Comparison of ENCODE assay signal across 9 mouse cellular contexts in the genomic region with DNA sequence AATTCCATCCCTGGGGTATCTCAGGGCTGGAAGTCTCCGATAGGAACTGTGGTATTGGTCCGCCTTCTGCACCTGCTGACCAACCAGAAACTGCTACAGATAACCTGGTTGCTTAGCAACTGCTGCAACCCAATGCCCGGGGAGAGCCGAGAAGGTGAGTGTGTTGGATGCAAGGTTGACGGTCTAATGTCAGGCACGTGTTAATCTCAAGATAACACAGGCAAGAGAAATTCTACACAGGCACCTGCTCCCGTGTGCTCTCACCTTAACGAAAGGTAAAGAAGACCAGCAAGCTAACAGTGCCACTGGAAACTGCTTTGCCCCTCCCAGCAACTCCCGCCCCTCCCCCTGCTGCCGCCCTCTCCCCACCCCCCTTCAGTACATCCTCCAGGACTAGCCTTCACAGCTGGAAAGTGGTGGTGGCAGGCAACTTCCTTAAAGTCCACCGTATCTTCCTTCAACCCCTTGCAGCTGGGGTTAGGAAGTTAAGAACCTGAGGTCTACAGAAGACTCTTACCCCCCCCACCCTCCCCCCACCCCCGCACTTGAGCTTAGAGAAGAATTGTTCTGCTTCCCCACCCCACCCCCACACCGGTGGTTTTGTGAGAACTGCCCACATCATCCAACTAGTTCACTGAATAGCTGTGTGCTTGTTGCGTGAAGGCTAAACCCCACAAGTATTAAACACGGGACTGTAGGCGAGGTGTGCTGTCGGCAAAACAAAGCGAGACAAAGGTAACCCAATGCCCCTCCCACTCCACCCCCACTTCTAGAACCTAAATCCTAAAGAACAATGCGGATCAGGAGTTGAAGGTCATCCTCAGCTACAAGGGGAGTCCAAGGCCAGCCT. TPM values are rescaled to one million over a fixed set of nuclear protein-coding genes. Genes with fewer than 3 reads are reported as not detected.
DNase-seq lines count a peak whose midpoint lies in the region; ATAC-seq and TF ChIP-seq lines count a peak whose summit lies in the region.
"Had no signal": no experiment of that assay in that cellular context is flagged by ENCODE, and none has a peak within 500 bp of the region (broad histone marks: within the 10 kb centered on the region; RNA-seq: fewer than 3 reads in every experiment).

No protein-coding gene starts in this region.

- no peaks in the 10 kb centered on the region for H3K36me3 ChIP-seq in heart, embryonic 14.5 days (ENCODE audit: control insufficient read depth, insufficient read depth, low read length)
- H3K36me3 ChIP-seq in E14TG2a.4 (ENCODE audit: insufficient read depth, low read length) = no peaks in the 10 kb centered on the region
- no peaks in the 10 kb centered on the region for H3K36me3 ChIP-seq in forebrain, embryonic 15.5 days
- no peaks in the 10 kb centered on the region for H3K36me3 ChIP-seq in liver, embryonic 15.5 days (replicated peaks)

- H3K4me2 ChIP-seq in heart, embryonic 14.5 days (ENCODE audit: low read length) = peak overlapping the region; percentile 22
- no peak overlapping the region; the same call in 1 of the 2 replicates for H3K4me2 ChIP-seq in forebrain, embryonic 15.5 days (replicated peaks)
- H3K4me2 ChIP-seq in liver, embryonic 15.5 days = peak overlapping the region; percentile 9; the same call in 1 of the 2 replicates

- H3K27ac ChIP-seq in heart, embryonic 14.5 days (replicated peaks in 1 of 2; ENCODE audit: control insufficient read depth in 1 of 2, insufficient read depth in 1 of 2, low read depth in 2 of 2, low read length in 2 of 2) = no peak overlapping the region
- 0 out of 2 replicates have a peak overlapping the region, but pooled peaks have one; percentile 27 for H3K27ac ChIP-seq in forebrain, embryonic 15.5 days (replicated peaks)
- no peak overlapping the region; the same call in 1 of the 2 replicates for H3K27ac ChIP-seq in liver, embryonic 15.5 days (replicated peaks)
- H3K27ac ChIP-seq: macrophage had no signal

- no peaks in the 10 kb centered on the region for H3K9me3 ChIP-seq in heart, embryonic 14.5 days (ENCODE audit: control insufficient read depth, low read length)
- H3K9me3 ChIP-seq in E14TG2a.4 (ENCODE audit: low read length) = no peaks in the 10 kb centered on the region
- H3K9me3 ChIP-seq in forebrain, embryonic 15.5 days = no peaks in the 10 kb centered on the region
- H3K9me3 ChIP-seq in liver, embryonic 15.5 days (replicated peaks) = no peaks in the 10 kb centered on the region

- intact Hi-C loops in heart, postnatal 36 days (cut with DNase I) = no loop called here
- intact Hi-C loops in gastrocnemius, postnatal 14 days (cut with DNase I; ENCODE audit: low total_unique reads) = no loop called here

- WGBS in heart, embryonic 14.5 days = 27% methylated on average over 19 of the region's 19 CpGs
- WGBS in forebrain, embryonic 15.5 days = 15% methylated on average over 19 of the region's 19 CpGs
- WGBS in liver, embryonic 15.5 days (ENCODE audit: insufficient replicate concordance) = 7% methylated on average over 19 of the region's 19 CpGs

- H3K4me1 ChIP-seq in heart, embryonic 14.5 days (ENCODE audit: control insufficient read depth in 2 of 2, insufficient read depth in 2 of 2, low read length in 2 of 2) = peaks cover 19 to 35% of the 10 kb centered on the region in 2 experiments
- peaks cover 70% of the 10 kb centered on the region for H3K4me1 ChIP-seq in E14TG2a.4 (replicated peaks; ENCODE audit: low read depth, low read length)
- 0 out of 2 replicates have a peak, but pooled peaks cover 2% of the 10 kb centered on the region for H3K4me1 ChIP-seq in forebrain, embryonic 15.5 days
- H3K4me1 ChIP-seq in liver, embryonic 15.5 days (replicated peaks) = peaks cover 46% of the 10 kb centered on the region

- no peak for DNase-seq in heart, postnatal 36 days
- peak; percentile 52 for DNase-seq in yolk sac, embryonic 10.5 days (ENCODE audit: low spot score)
- no peak for DNase-seq in gastrocnemius, postnatal 14 days
- no peak for DNase-seq in left cerebral cortex, adult 8-10 months (ENCODE audit: low spot score in 2 of 2)

- H3K9ac ChIP-seq in heart, embryonic 14.5 days (ENCODE audit: low read length) = no peak overlapping the region
- no peak overlapping the region for H3K9ac ChIP-seq in forebrain, embryonic 15.5 days (replicated peaks)
- no peak overlapping the region for H3K9ac ChIP-seq in liver, embryonic 15.5 days

- TF ChIP-seq CTCF in E14TG2a.4 (conservative IDR thresholded peaks at IDR 0.05; ENCODE audit: low read length) = no peak

- no peak overlapping the region for H3K4me3 ChIP-seq in heart, embryonic 14.5 days (ENCODE audit: control insufficient read depth in 1 of 2, insufficient read depth in 1 of 2, low read depth in 1 of 2, low read length in 2 of 2)
- peak overlapping the region; percentile 55 for H3K4me3 ChIP-seq in E14TG2a.4 (replicated peaks; ENCODE audit: low read length)
- H3K4me3 ChIP-seq in forebrain, embryonic 15.5 days = no peak overlapping the region
- no peak overlapping the region for H3K4me3 ChIP-seq in liver, embryonic 15.5 days (replicated peaks)

- ATAC-seq in heart, embryonic 14.5 days (ENCODE audit: insufficient number of reproducible peaks, insufficient read depth, low FRiP score, low read depth) = no peak
- peak; percentile 58 for ATAC-seq in forebrain, embryonic 15.5 days (replicated peaks)
- ATAC-seq in liver, embryonic 15.5 days (ENCODE audit: insufficient read depth) = no peak

- no peaks in the 10 kb centered on the region for H3K27me3 ChIP-seq in heart, embryonic 14.5 days (ENCODE audit: control insufficient read depth, insufficient read depth, low read length)
- H3K27me3 ChIP-seq in E14TG2a.4 (ENCODE audit: insufficient read depth, low read length) = no peaks in the 10 kb centered on the region
- no peaks in the 10 kb centered on the region for H3K27me3 ChIP-seq in forebrain, embryonic 15.5 days
- peaks cover 67% of the 10 kb centered on the region for H3K27me3 ChIP-seq in liver, embryonic 15.5 days

RNA-seq across cellular contexts. Expression of gene Tbc1d7, which starts 44.1 kb away (rescaled TPM):
- 70.5 and 78.1 TPM in 2 replicates for polyA plus RNA-seq in heart, embryonic 14.5 days (2014; fragmentation: Nextera tagmentation; extraction: Ambion mirVana)
- total RNA-seq in heart, postnatal 36 days (2021) = 10 to 100 TPM; 32.0 to 35.5 TPM
- 79.1 and 79.9 TPM in 2 replicates for polyA plus RNA-seq in forebrain, embryonic 15.5 days (2015; fragmentation: Nextera tagmentation; extraction: Ambion mirVana)
- polyA plus RNA-seq in liver, embryonic 15.5 days (2015; fragmentation: Nextera tagmentation; extraction: Ambion mirVana) = 12.3 and 13.7 TPM in 2 replicates
- 10 to 100 TPM; 22.6 to 26.3 TPM for total RNA-seq in gastrocnemius, postnatal 14 days (2021)
- 10 to 100 TPM; 25.2 to 28.3 (median 26.1) TPM for total RNA-seq in left cerebral cortex, adult 8-10 months (2022)
